Mouse (Mus musculus): ENCODE results near the gene Daam1. TPM values are rescaled to one million over a fixed set of nuclear protein-coding genes. Genes with fewer than 3 reads are reported as not detected.

The Daam1 gene
- polyA plus RNA-seq, 1 experiment from 2014 or later, result 18.2 TPM

GRCm38 (mm10) chr12:71812567-71812966 lies 18.3 kb upstream of the Daam1 start:
- no peak for ATAC-seq (ENCODE audit: low FRiP score)
- Histone ChIP-seq H3K36me3 (replicated peaks) (no peaks in the 10 kb centered on the region), H3K4me1 (no peaks in the 10 kb centered on the region), H3K4me3 (replicated peaks) (no peak overlapping the region), H3K4me2 (no peak overlapping the region), H3K27ac (no peak overlapping the region), H3K27me3 (no peaks in the 10 kb centered on the region), H3K9ac (no peak overlapping the region), H3K9me3 (no peaks in the 10 kb centered on the region)
- WGBS, result 89% methylated on average over 14 of the region's 14 CpGs

GRCm38 (mm10) chr12:71813251-71813650 lies 17.6 kb upstream of the Daam1 start:
- Histone ChIP-seq H3K27ac (no peak overlapping the region), H3K9ac (no peak overlapping the region), H3K4me2 (no peak overlapping the region), H3K27me3 (no peaks in the 10 kb centered on the region), H3K4me3 (replicated peaks) (no peak overlapping the region), H3K9me3 (no peaks in the 10 kb centered on the region), H3K36me3 (replicated peaks) (no peaks in the 10 kb centered on the region), H3K4me1 (no peaks in the 10 kb centered on the region)
- no peak for ATAC-seq (ENCODE audit: low FRiP score)
- 87% methylated on average over 9 of the region's 9 CpGs for WGBS

GRCm38 (mm10) chr12:71813761-71814160 lies 17.1 kb upstream of the Daam1 start:
- no peak for ATAC-seq (ENCODE audit: low FRiP score)
- Histone ChIP-seq H3K4me3 (replicated peaks) (no peak overlapping the region), H3K4me2 (no peak overlapping the region), H3K9ac (no peak overlapping the region), H3K4me1 (no peaks in the 10 kb centered on the region), H3K27ac (no peak overlapping the region), H3K9me3 (no peaks in the 10 kb centered on the region), H3K27me3 (no peaks in the 10 kb centered on the region), H3K36me3 (replicated peaks) (no peaks in the 10 kb centered on the region)
- 53% methylated on average over 7 of the region's 7 CpGs for WGBS

- no peaks in the 10 kb centered on the region for H3K9me3 ChIP-seq
- H3K27ac ChIP-seq, result no peak overlapping the region
- H3K27me3 ChIP-seq, result no peaks in the 10 kb centered on the region
- ATAC-seq (ENCODE audit: low FRiP score), result no peak
- no peak overlapping the region for H3K4me3 ChIP-seq (replicated peaks)
- no peaks in the 10 kb centered on the region for H3K36me3 ChIP-seq (replicated peaks)
- WGBS, result 84% methylated on average over 5 of the region's 5 CpGs
- H3K4me1 ChIP-seq, result no peaks in the 10 kb centered on the region
- H3K4me2 ChIP-seq, result no peak overlapping the region
- H3K9ac ChIP-seq, result no peak overlapping the region
These were observed 10.8 kb upstream of the Daam1 start for GRCm38 (mm10) chr12:71820094-71820493.

- H3K4me2 ChIP-seq, result no peak overlapping the region
- H3K4me1 ChIP-seq, result no peaks in the 10 kb centered on the region
- no peak overlapping the region for H3K4me3 ChIP-seq (replicated peaks)
- H3K36me3 ChIP-seq (replicated peaks), result no peaks in the 10 kb centered on the region
- no peak overlapping the region for H3K27ac ChIP-seq
- H3K9me3 ChIP-seq, result no peaks in the 10 kb centered on the region
- 93% methylated on average over 5 of the region's 5 CpGs for WGBS
- no peak overlapping the region for H3K9ac ChIP-seq
- H3K27me3 ChIP-seq, result peaks cover 3% of the 10 kb centered on the region; the same call in 1 of the 2 replicates
- no peak for ATAC-seq (ENCODE audit: low FRiP score)
These were observed 9.6 kb upstream of the Daam1 start for GRCm38 (mm10) chr12:71821272-71821671.

GRCm38 (mm10) chr12:71821743-71822142 lies 9.1 kb upstream of the Daam1 start:
- Histone ChIP-seq H3K27me3 (peaks cover 3% of the 10 kb centered on the region; the same call in 1 of the 2 replicates), H3K9me3 (no peaks in the 10 kb centered on the region)
- 88% methylated on average over 8 of the region's 8 CpGs for WGBS

GRCm38 (mm10) chr12:71824927-71825326 lies 6.0 kb upstream of the Daam1 start:
- no peak for ATAC-seq (ENCODE audit: low FRiP score)
- Histone ChIP-seq H3K36me3 (replicated peaks) (no peaks in the 10 kb centered on the region), H3K27ac (no peak overlapping the region), H3K4me2 (no peak overlapping the region), H3K4me3 (replicated peaks) (no peak overlapping the region), H3K4me1 (peaks cover under 1% of the 10 kb centered on the region; the same call in 1 of the 2 replicates), H3K27me3 (peaks cover 11% of the 10 kb centered on the region), H3K9me3 (no peaks in the 10 kb centered on the region), H3K9ac (no peak overlapping the region)
- WGBS, result 58% methylated on average over 6 of the region's 6 CpGs

More at GRCm38 (mm10) chr12:71821743-71822142, 9.1 kb upstream of the Daam1 start:
- Histone ChIP-seq H3K9ac (no peak overlapping the region), H3K4me1 (no peaks in the 10 kb centered on the region), H3K4me2 (no peak overlapping the region), H3K4me3 (replicated peaks) (no peak overlapping the region), H3K36me3 (replicated peaks) (no peaks in the 10 kb centered on the region), H3K27ac (no peak overlapping the region)
- ATAC-seq (ENCODE audit: low FRiP score), result no peak

GRCm38 (mm10) chr12:71830139-71830538 lies 739 bp upstream of the Daam1 start:
- Histone ChIP-seq H3K4me2 (peak overlapping the region; percentile 78), H3K9me3 (no peaks in the 10 kb centered on the region), H3K27me3 (peaks cover 11% of the 10 kb centered on the region), H3K36me3 (replicated peaks) (no peaks in the 10 kb centered on the region), H3K9ac (peak overlapping the region; percentile 67), H3K4me3 (replicated peaks) (peak overlapping the region; percentile 83), H3K27ac (0 out of 2 replicates have a peak overlapping the region, but pooled peaks have one; percentile 42), H3K4me1 (peaks cover 28% of the 10 kb centered on the region)
- 18% methylated on average over 10 of the region's 10 CpGs for WGBS
- ATAC-seq (ENCODE audit: low FRiP score), result no peak

- ATAC-seq (ENCODE audit: low FRiP score), result peak; percentile 47; the same call in 1 of the 2 replicates
- H3K4me1 ChIP-seq, result peaks cover 28% of the 10 kb centered on the region
- peak overlapping the region; percentile 92 for H3K9ac ChIP-seq
- H3K27me3 ChIP-seq, result peaks cover 9% of the 10 kb centered on the region; the same call in 1 of the 2 replicates
- H3K27ac ChIP-seq, result peak overlapping the region; percentile 97
- H3K4me3 ChIP-seq (replicated peaks), result peak overlapping the region; percentile 83
- no peaks in the 10 kb centered on the region for H3K36me3 ChIP-seq (replicated peaks)
- WGBS, result under 1% methylated on average over 59 of the region's 59 CpGs
- no peaks in the 10 kb centered on the region for H3K9me3 ChIP-seq
- H3K4me2 ChIP-seq, result peak overlapping the region; percentile 78
These were observed 595 bp downstream of the Daam1 start for GRCm38 (mm10) chr12:71831258-71832087.

GRCm38 (mm10) chr12:71832225-71832624 lies 1.3 kb downstream of the Daam1 start:
- Histone ChIP-seq H3K4me1 (peaks cover 34% of the 10 kb centered on the region), H3K27me3 (peaks cover 6% of the 10 kb centered on the region; the same call in 1 of the 2 replicates), H3K4me3 (replicated peaks) (peak overlapping the region; percentile 83), H3K27ac (peak overlapping the region; percentile 97), H3K9me3 (no peaks in the 10 kb centered on the region), H3K36me3 (replicated peaks) (no peaks in the 10 kb centered on the region), H3K4me2 (peak overlapping the region; percentile 78), H3K9ac (peak overlapping the region; percentile 92)
- 0% methylated on average over 12 of the region's 12 CpGs for WGBS
- no peak for ATAC-seq (ENCODE audit: low FRiP score)

GRCm38 (mm10) chr12:71834041-71834440 lies 3.2 kb downstream of the Daam1 start:
- Histone ChIP-seq H3K9ac (no peak overlapping the region), H3K36me3 (replicated peaks) (no peaks in the 10 kb centered on the region), H3K27ac (no peak overlapping the region), H3K9me3 (no peaks in the 10 kb centered on the region), H3K4me3 (replicated peaks) (no peak overlapping the region), H3K4me1 (peaks cover 49% of the 10 kb centered on the region), H3K4me2 (no peak overlapping the region), H3K27me3 (no peaks in the 10 kb centered on the region)
- ATAC-seq (ENCODE audit: low FRiP score), result no peak
- WGBS, result 85% methylated on average over 7 of the region's 7 CpGs

GRCm38 (mm10) chr12:71835966-71836668 lies 5.2 kb downstream of the Daam1 start:
- no peaks in the 10 kb centered on the region for H3K36me3 ChIP-seq (replicated peaks)
- H3K4me1 ChIP-seq, result peaks cover 62% of the 10 kb centered on the region
- no peaks in the 10 kb centered on the region for H3K27me3 ChIP-seq
- H3K9me3 ChIP-seq, result no peaks in the 10 kb centered on the region
- WGBS, result 83% methylated on average over 5 of the region's 5 CpGs
- ATAC-seq (ENCODE audit: low FRiP score), result no peak
- no peak overlapping the region for H3K27ac ChIP-seq
- H3K4me3 ChIP-seq (replicated peaks), result no peak overlapping the region
- H3K9ac ChIP-seq, result no peak overlapping the region
- no peak overlapping the region for H3K4me2 ChIP-seq
